Mouse (Mus musculus): ENCODE measurements at regions not wholly inside any gene's neighbourhood (a gene's known extent, or its start where the extent isn't known, plus 50 kb on each side); places are given as distances from the start of the nearest gene placed in this dataset.

- no peak for DNase-seq (ENCODE audit: low spot score in 2 of 2)
Measured at GRCm38 (mm10) chr11:57904216-57904615, 71.6 kb upstream of the Hand1 start.

DNA sequence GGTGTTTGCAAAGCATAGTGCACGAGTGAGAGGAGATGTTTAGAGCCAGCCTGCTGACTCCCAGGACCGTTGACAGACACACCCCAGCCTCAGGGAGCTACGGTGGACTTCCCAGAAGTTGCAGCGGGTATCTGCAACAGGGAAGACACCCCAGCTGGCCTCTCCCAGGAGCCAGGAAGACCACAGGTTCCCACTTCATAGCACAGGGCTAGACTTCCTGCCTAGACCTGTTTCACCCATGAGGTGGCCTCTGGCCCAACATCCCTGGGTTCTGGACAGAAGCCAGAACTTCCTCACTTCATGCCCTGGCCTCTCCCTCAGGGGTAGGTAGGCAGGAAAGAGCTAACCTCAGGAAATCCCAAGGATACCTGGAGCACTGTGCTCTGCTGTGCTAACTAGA, 66.7 kb upstream of the Hand1 start:
- DNase-seq (ENCODE audit: low spot score in 2 of 2) = no peak

DNA sequence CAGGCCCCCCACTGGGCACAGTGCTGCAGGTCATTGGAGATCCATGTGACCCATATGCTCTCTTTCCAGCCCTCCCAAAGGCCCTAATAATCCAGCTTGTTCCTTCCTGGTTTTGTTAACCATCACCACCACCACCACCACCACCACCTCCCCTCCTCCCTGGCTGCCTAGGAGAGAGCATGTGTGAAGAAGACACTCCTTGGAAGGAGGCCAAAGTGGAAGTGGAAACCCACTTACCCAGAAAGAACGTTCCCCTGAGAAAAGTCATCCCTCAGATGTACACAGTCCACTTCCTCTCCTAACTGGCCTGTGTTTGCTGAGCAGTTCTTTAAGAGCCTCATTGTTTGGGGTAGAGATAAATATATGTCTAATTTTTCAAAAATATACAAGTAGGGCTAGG, 62.9 kb upstream of the Hand1 start:
- DNase-seq (ENCODE audit: low spot score in 2 of 2) = no peak

DNA sequence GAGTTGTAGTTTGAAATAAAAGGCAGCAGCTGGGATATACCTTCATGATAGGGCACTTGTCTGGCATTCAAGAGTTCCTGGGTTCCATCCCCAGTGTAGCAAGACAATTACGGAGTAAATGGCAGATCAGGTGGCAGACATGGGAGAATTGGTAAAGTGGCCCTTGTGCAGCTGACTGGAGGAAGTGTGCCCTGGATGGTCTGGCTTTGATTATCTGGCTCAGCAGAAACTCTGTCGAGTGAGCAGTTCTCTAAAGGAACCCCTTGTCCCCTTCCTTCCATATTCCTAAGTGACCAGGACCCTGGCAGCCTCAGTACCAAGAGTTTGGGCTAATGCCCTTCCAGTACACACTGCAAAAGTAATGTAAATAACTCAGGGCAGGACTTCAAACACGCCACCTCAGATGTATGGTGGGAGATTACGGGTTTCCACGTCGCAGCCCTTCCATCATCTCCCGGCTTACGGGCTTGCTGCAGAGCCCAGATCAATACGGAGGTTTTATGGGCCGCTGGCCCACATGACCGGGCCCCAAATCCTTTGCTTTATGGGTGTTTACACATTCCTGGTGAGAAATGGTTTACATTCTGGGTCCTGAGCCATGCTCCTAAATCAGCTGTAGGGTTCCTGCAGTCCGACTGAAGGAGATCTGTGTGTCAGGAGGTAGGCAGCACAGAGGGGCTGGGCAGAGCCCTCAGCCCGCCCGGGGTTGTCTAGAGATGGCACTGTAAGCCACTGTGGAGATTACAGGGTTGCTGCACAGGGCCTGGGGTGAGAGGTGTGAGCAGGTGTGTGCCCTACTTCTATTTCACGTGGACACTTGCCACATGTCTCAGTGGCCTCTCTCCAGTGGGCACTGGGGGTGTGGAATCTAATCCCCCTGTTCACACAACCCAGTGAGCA, 50.4 kb upstream of the Hand1 start:
- no peak for DNase-seq (ENCODE audit: low spot score in 2 of 2)

Data from frontal cortex, postnatal 25 days (tissue).